Mouse (Mus musculus) kidney, embryonic 16.5 days (tissue): ENCODE measurements around the gene Hist1h3a. TPM values are rescaled to one million over a fixed set of nuclear protein-coding genes. Genes with fewer than 3 reads are reported as not detected.
"Not testable (repeated sequence)": the region's sequence is repeated elsewhere in the genome, so short reads cannot be mapped to it uniquely, and the experiment has no call there.

Experiments used
- ATAC-seq: fragments of 200-750 bp; cut with Nextera tagmentation; 2 replicates; pipeline ENCODE4 v1.8.0; 2017; ENCODE audit warnings: moderate TSS enrichment; ENCODE audit not compliant: low FRiP score, low TSS enrichment
- H3K27ac ChIP-seq: fragments of 300-500 bp; sonication (generic); 2 replicates; pipeline ENCODE4 v1.5.1; 2014; ENCODE audit warnings: low read length
- H3K27me3 ChIP-seq: fragments of 300-500 bp; sonication (generic); 2 replicates; pipeline ENCODE4 v1.6.1; 2014; ENCODE audit warnings: low read length, control low read depth, mixed read lengths; ENCODE audit not compliant: insufficient read depth
- H3K36me3 ChIP-seq: fragments of 300-500 bp; sonication (generic); 2 replicates; pipeline ENCODE4 v1.6.1; 2014; ENCODE audit warnings: low read length, control low read depth, mixed read lengths; ENCODE audit not compliant: insufficient read depth
- H3K4me1 ChIP-seq: fragments of 300-500 bp; sonication (generic); 2 replicates; pipeline ENCODE4 v1.6.1; 2014; ENCODE audit warnings: low read length, control low read depth, mixed read lengths; ENCODE audit not compliant: insufficient read depth
- H3K4me2 ChIP-seq: fragments of 300-500 bp; sonication (generic); replicated peaks from 2 replicates; pipeline ENCODE4 v1.6.1; 2014; ENCODE audit warnings: low read depth, low read length
- H3K4me3 ChIP-seq: fragments of 300-500 bp; sonication (generic); 2 replicates; pipeline ENCODE4 v1.5.1; 2014; ENCODE audit warnings: mild to moderate bottlenecking, low read length
- H3K9ac ChIP-seq: fragments of 300-500 bp; sonication (generic); replicated peaks from 2 replicates; pipeline ENCODE4 v1.6.1; 2014; ENCODE audit warnings: low read length
- H3K9me3 ChIP-seq: fragments of 300-500 bp; sonication (generic); 2 replicates; pipeline ENCODE4 v1.6.1; 2016; ENCODE audit warnings: low read length, control low read depth
- WGBS: fragments of 180-500 bp; shearing (Covaris S2); extraction: QIAGEN DNeasy Blood & Tissue Kit; methylation state at CpG from one replicate; pipeline ENCODE4 v1.1.7; 2014; 5-methylcytosine and 5-hydroxymethylcytosine counted together
- polyA plus RNA-seq: library from polyadenylated mRNA; unstranded; fragments of >200 nt; fragmentation: Nextera tagmentation; extraction: Ambion mirVana; gene quantifications from 2 replicates; pipeline ENCODE4 v1.2.1, GENCODE M21; 2015

The Hist1h3a gene
- polyA plus RNA-seq, 1 experiment from 2014 or later = 7.8 TPM

- Histone ChIP-seq H3K4me3 (no peak overlapping the region), H3K9ac (no peak overlapping the region), H3K4me2 (no peak overlapping the region), H3K9me3 (no peaks in the 10 kb centered on the region), H3K27ac (no peak overlapping the region), H3K4me1 (peaks cover 3% of the 10 kb centered on the region; the same call in 1 of the 2 replicates), H3K27me3 (no peaks in the 10 kb centered on the region), H3K36me3 (no peaks in the 10 kb centered on the region)
- ATAC-seq = no peak
- 24% methylated on average over 8 of the region's 8 CpGs for WGBS
These were observed 29.9 kb downstream of the Hist1h3a start for GRCm38 (mm10) chr13:23732156-23732804.

GRCm38 (mm10) chr13:23730479-23730878, 31.7 kb downstream of the Hist1h3a start:
- H3K9me3 ChIP-seq = no peaks in the 10 kb centered on the region
- ATAC-seq = peak; percentile 81
- H3K9ac ChIP-seq = no peak overlapping the region
- 20% methylated on average over 8 of the region's 8 CpGs for WGBS
- H3K4me1 ChIP-seq = peaks cover 3% of the 10 kb centered on the region; the same call in 1 of the 2 replicates
- H3K4me2 ChIP-seq = peak overlapping the region; percentile 6; the same call in 1 of the 2 replicates
- 0 out of 2 replicates have a peak overlapping the region, but pooled peaks have one; percentile 32 for H3K27ac ChIP-seq
- H3K36me3 ChIP-seq = no peaks in the 10 kb centered on the region
- no peaks in the 10 kb centered on the region for H3K27me3 ChIP-seq
- H3K4me3 ChIP-seq = no peak overlapping the region

GRCm38 (mm10) chr13:23729706-23730105, 32.5 kb downstream of the Hist1h3a start:
- Histone ChIP-seq H3K4me3 (no peak overlapping the region), H3K4me2 (no peak overlapping the region), H3K4me1 (peaks cover 3% of the 10 kb centered on the region; the same call in 1 of the 2 replicates), H3K27me3 (no peaks in the 10 kb centered on the region), H3K9ac (no peak overlapping the region), H3K9me3 (no peaks in the 10 kb centered on the region), H3K27ac (no peak overlapping the region), H3K36me3 (no peaks in the 10 kb centered on the region)
- ATAC-seq = no peak
- WGBS = 93% methylated on average over 5 of the region's 5 CpGs

- Histone ChIP-seq H3K9me3 (no peaks in the 10 kb centered on the region), H3K9ac (no peak overlapping the region), H3K27me3 (no peaks in the 10 kb centered on the region), H3K36me3 (no peaks in the 10 kb centered on the region), H3K4me1 (peaks cover 3% of the 10 kb centered on the region; the same call in 1 of the 2 replicates), H3K27ac (no peak overlapping the region), H3K4me2 (no peak overlapping the region), H3K4me3 (no peak overlapping the region)
- 94% methylated on average over 9 of the region's 9 CpGs for WGBS
- ATAC-seq = no peak
These were observed 33.0 kb downstream of the Hist1h3a start for GRCm38 (mm10) chr13:23729192-23729525.

- Histone ChIP-seq H3K9me3 (no peaks in the 10 kb centered on the region), H3K27me3 (no peaks in the 10 kb centered on the region), H3K4me2 (no peak overlapping the region), H3K27ac (no peak overlapping the region), H3K4me1 (peaks cover 3% of the 10 kb centered on the region; the same call in 1 of the 2 replicates), H3K4me3 (no peak overlapping the region), H3K9ac (no peak overlapping the region), H3K36me3 (no peaks in the 10 kb centered on the region)
- ATAC-seq = no peak
- WGBS = 92% methylated on average over 18 of the region's 18 CpGs
These were observed 33.6 kb downstream of the Hist1h3a start for GRCm38 (mm10) chr13:23728472-23729191.

- no peak overlapping the region for H3K27ac ChIP-seq
- no CpG with 5 or more reads among the region's 1 CpGs for WGBS
- no peaks in the 10 kb centered on the region for H3K36me3 ChIP-seq
- H3K9me3 ChIP-seq = no peaks in the 10 kb centered on the region
- no peak overlapping the region for H3K9ac ChIP-seq
- no peak for ATAC-seq
- no peaks in the 10 kb centered on the region for H3K4me1 ChIP-seq
- no peak overlapping the region for H3K4me3 ChIP-seq
- no peaks in the 10 kb centered on the region for H3K27me3 ChIP-seq
- H3K4me2 ChIP-seq = no peak overlapping the region
These were observed 37.0 kb downstream of the Hist1h3a start for GRCm38 (mm10) chr13:23725213-23725612.

GRCm38 (mm10) chr13:23724239-23724638, 37.9 kb downstream of the Hist1h3a start:
- no peaks in the 10 kb centered on the region for H3K36me3 ChIP-seq
- no peak overlapping the region for H3K4me3 ChIP-seq
- no peaks in the 10 kb centered on the region for H3K9me3 ChIP-seq
- 81% methylated on average over 4 of the region's 4 CpGs for WGBS
- H3K27me3 ChIP-seq = no peaks in the 10 kb centered on the region
- no peaks in the 10 kb centered on the region for H3K4me1 ChIP-seq
- no peak for ATAC-seq
- no peak overlapping the region for H3K27ac ChIP-seq
- no peak overlapping the region for H3K9ac ChIP-seq
- no peak overlapping the region for H3K4me2 ChIP-seq

GRCm38 (mm10) chr13:23717593-23718245, 44.5 kb downstream of the Hist1h3a start:
- H3K27ac ChIP-seq, ATAC-seq, H3K9me3 ChIP-seq, H3K36me3 ChIP-seq, H3K27me3 ChIP-seq, H3K9ac ChIP-seq, H3K4me3 ChIP-seq, H3K4me1 ChIP-seq, H3K4me2 ChIP-seq: not testable (repeated sequence)
- 28% methylated on average over 2 of the region's 2 CpGs for WGBS

- Histone ChIP-seq H3K27ac (no peak overlapping the region), H3K9me3 (no peaks in the 10 kb centered on the region), H3K36me3 (no peaks in the 10 kb centered on the region), H3K4me2 (no peak overlapping the region), H3K4me1 (no peaks in the 10 kb centered on the region), H3K9ac (no peak overlapping the region), H3K27me3 (no peaks in the 10 kb centered on the region), H3K4me3 (no peak overlapping the region)
- WGBS = 55% methylated on average over 11 of the region's 11 CpGs
- ATAC-seq = no peak
These were observed 45.0 kb downstream of the Hist1h3a start for GRCm38 (mm10) chr13:23717176-23717575.
